Comparison of ENCODE assay signal across 9 mouse cellular contexts in genomic region chr2:104123540-104123939, GRCm38 (mm10). TPM values are rescaled to one million over a fixed set of nuclear protein-coding genes. Genes with fewer than 3 reads are reported as not detected.
DNase-seq lines count a peak whose midpoint lies in the region; ATAC-seq lines count a peak whose summit lies in the region.
"Had no signal": no experiment of that assay in that cellular context is flagged by ENCODE, and none has a peak within 500 bp of the region (broad histone marks: within the 10 kb centered on the region; RNA-seq: fewer than 3 reads in every experiment).

No protein-coding gene starts in this region.

- 52% methylated on average over 3 of the region's 3 CpGs for WGBS in heart, embryonic 16.5 days
- 41% methylated on average over 3 of the region's 3 CpGs for WGBS in embryonic facial prominence, embryonic 11.5 days
- 43% methylated on average over 3 of the region's 3 CpGs for WGBS in intestine, embryonic 15.5 days
- WGBS in midbrain, embryonic 16.5 days, result 53% methylated on average over 3 of the region's 3 CpGs

- peak overlapping the region; percentile 97 for H3K4me2 ChIP-seq in heart, embryonic 16.5 days (ENCODE audit: low read depth, low read length)
- H3K4me2 ChIP-seq in embryonic facial prominence, embryonic 11.5 days (ENCODE audit: low read depth, low read length), result peak overlapping the region; percentile 87; the same call in 1 of the 2 replicates
- peak overlapping the region; percentile 88 for H3K4me2 ChIP-seq in intestine, embryonic 15.5 days (replicated peaks)
- H3K4me2 ChIP-seq in midbrain, embryonic 16.5 days (ENCODE audit: low read length), result peak overlapping the region; percentile 79

- no peaks in the 10 kb centered on the region for H3K9me3 ChIP-seq in heart, embryonic 16.5 days (replicated peaks; ENCODE audit: control insufficient read depth, low read length)
- no peaks in the 10 kb centered on the region for H3K9me3 ChIP-seq in embryonic facial prominence, embryonic 11.5 days (replicated peaks; ENCODE audit: control insufficient read depth, low read length)
- H3K9me3 ChIP-seq in intestine, embryonic 15.5 days, result no peaks in the 10 kb centered on the region
- H3K9me3 ChIP-seq in midbrain, embryonic 16.5 days (replicated peaks; ENCODE audit: control insufficient read depth, low read length, poor library complexity, severe bottlenecking), result no peaks in the 10 kb centered on the region

- H3K27ac ChIP-seq in heart, embryonic 16.5 days (ENCODE audit: low read length), result no peak overlapping the region
- H3K27ac ChIP-seq in embryonic facial prominence, embryonic 11.5 days (replicated peaks; ENCODE audit: low read depth, low read length), result no peak overlapping the region
- no peak overlapping the region for H3K27ac ChIP-seq in intestine, embryonic 15.5 days
- no peak overlapping the region for H3K27ac ChIP-seq in midbrain, embryonic 16.5 days (ENCODE audit: low read length)

- DNase-seq in heart, postnatal 4 days, result no peak
- no peak for DNase-seq in embryonic facial prominence, embryonic 11.5 days (ENCODE audit: low spot score)
- no peak for DNase-seq in right cerebral cortex, postnatal 25 days
- DNase-seq in layer of hippocampus, adult 18-20 months (ENCODE audit: low spot score in 2 of 2), result no peak

- H3K4me1 ChIP-seq in heart, embryonic 16.5 days (ENCODE audit: control insufficient read depth, insufficient read depth, low read length), result peaks cover 35% of the 10 kb centered on the region
- no peaks in the 10 kb centered on the region for H3K4me1 ChIP-seq in embryonic facial prominence, embryonic 11.5 days (ENCODE audit: control insufficient read depth, insufficient read depth, low read length)
- H3K4me1 ChIP-seq in intestine, embryonic 15.5 days (replicated peaks), result peaks cover 12% of the 10 kb centered on the region
- peaks cover 4% of the 10 kb centered on the region; the same call in 1 of the 2 replicates for H3K4me1 ChIP-seq in midbrain, embryonic 16.5 days (ENCODE audit: control insufficient read depth, insufficient read depth, low read length)

- ATAC-seq in heart, embryonic 16.5 days (replicated peaks; ENCODE audit: extremely low read depth, insufficient read depth, low FRiP score), result no peak
- 0 out of 2 replicates have a peak, but pooled peaks have one; percentile 2 for ATAC-seq in embryonic facial prominence, embryonic 11.5 days (replicated peaks; ENCODE audit: insufficient number of reproducible peaks, low FRiP score, low TSS enrichment, low read depth)
- ATAC-seq in intestine, embryonic 15.5 days, result no peak
- ATAC-seq in midbrain, embryonic 16.5 days, result 0 out of 2 replicates have a peak, but pooled peaks have one; percentile 1
- ATAC-seq in cerebellum, adult (ENCODE audit: insufficient number of reproducible peaks, low FRiP score, low TSS enrichment), result no peak

- H3K36me3 ChIP-seq in heart, embryonic 16.5 days (ENCODE audit: control insufficient read depth, insufficient read depth), result no peaks in the 10 kb centered on the region
- no peaks in the 10 kb centered on the region for H3K36me3 ChIP-seq in embryonic facial prominence, embryonic 11.5 days (replicated peaks; ENCODE audit: control insufficient read depth, insufficient read depth, low read depth, low read length)
- H3K36me3 ChIP-seq in intestine, embryonic 15.5 days, result no peaks in the 10 kb centered on the region
- no peaks in the 10 kb centered on the region for H3K36me3 ChIP-seq in midbrain, embryonic 16.5 days (ENCODE audit: control insufficient read depth, insufficient read depth, low read length)

- peaks cover 3% of the 10 kb centered on the region; the same call in 1 of the 2 replicates for H3K27me3 ChIP-seq in heart, embryonic 16.5 days (ENCODE audit: control insufficient read depth, insufficient read depth, low read length)
- H3K27me3 ChIP-seq in embryonic facial prominence, embryonic 11.5 days (ENCODE audit: control insufficient read depth, insufficient read depth, low read length), result no peaks in the 10 kb centered on the region
- H3K27me3 ChIP-seq in intestine, embryonic 15.5 days (replicated peaks), result no peaks in the 10 kb centered on the region
- peaks cover 7% of the 10 kb centered on the region; the same call in 1 of the 2 replicates for H3K27me3 ChIP-seq in midbrain, embryonic 16.5 days (ENCODE audit: control insufficient read depth, insufficient read depth, low read depth, low read length)

- H3K9ac ChIP-seq in heart, embryonic 16.5 days (ENCODE audit: low read length), result peak overlapping the region; percentile 82
- H3K9ac ChIP-seq in embryonic facial prominence, embryonic 11.5 days (replicated peaks; ENCODE audit: low read length), result no peak overlapping the region
- H3K9ac ChIP-seq in intestine, embryonic 15.5 days, result 0 out of 2 replicates have a peak overlapping the region, but pooled peaks have one; percentile 64
- H3K9ac ChIP-seq in midbrain, embryonic 16.5 days (ENCODE audit: low read depth, low read length), result no peak overlapping the region; the same call in 1 of the 2 replicates

- peak overlapping the region; percentile 69 for H3K4me3 ChIP-seq in heart, embryonic 16.5 days (ENCODE audit: low read length)
- H3K4me3 ChIP-seq in embryonic facial prominence, embryonic 11.5 days (ENCODE audit: low read depth, low read length), result peak overlapping the region; percentile 63
- no peak overlapping the region for H3K4me3 ChIP-seq in intestine, embryonic 15.5 days (replicated peaks)
- H3K4me3 ChIP-seq in midbrain, embryonic 16.5 days (ENCODE audit: low read depth, low read length), result peak overlapping the region; percentile 71

RNA-seq across cellular contexts. Expression of gene A930018P22Rik, which starts 1.0 kb away (rescaled TPM):
- 0.19 TPM in 1 of 2 replicates, not detected in the other for polyA plus RNA-seq in heart, embryonic 16.5 days (2015; fragmentation: Nextera tagmentation; extraction: Ambion mirVana)
- total RNA-seq in heart, postnatal 4 days (2021), result under 1 TPM; 0.68 to 0.69 TPM
- polyA plus RNA-seq in embryonic facial prominence, embryonic 11.5 days (2014; fragmentation: Nextera tagmentation; extraction: Ambion mirVana), result not detected in 2 replicates
- 0.24 TPM in 1 of 2 replicates, not detected in the other for polyA plus RNA-seq in intestine, embryonic 15.5 days (2015; fragmentation: Nextera tagmentation; extraction: Ambion mirVana)
- polyA plus RNA-seq in midbrain, embryonic 16.5 days (2015; fragmentation: Nextera tagmentation; extraction: Ambion mirVana), result not detected in 2 replicates
- under 1 TPM in 1 of 2 experiments, not detected in 1; 0.40 TPM for total RNA-seq in layer of hippocampus, adult 18-20 months (2021)
- polyA plus RNA-seq: spleen, adult 2 months had no signal

RNA-seq across cellular contexts. Expression of gene Cd59a, which starts 27.9 kb away (rescaled TPM):
- polyA plus RNA-seq in heart, embryonic 16.5 days (2015; fragmentation: Nextera tagmentation; extraction: Ambion mirVana), result 51.5 and 53.5 TPM in 2 replicates
- total RNA-seq in heart, postnatal 4 days (2021), result 10 to 100 TPM; 28.1 to 31.9 TPM
- 21.3 and 27.3 TPM in 2 replicates for polyA plus RNA-seq in embryonic facial prominence, embryonic 11.5 days (2014; fragmentation: Nextera tagmentation; extraction: Ambion mirVana)
- polyA plus RNA-seq in intestine, embryonic 15.5 days (2015; fragmentation: Nextera tagmentation; extraction: Ambion mirVana), result 30.5 and 30.6 TPM in 2 replicates
- 11.2 and 11.3 TPM in 2 replicates for polyA plus RNA-seq in midbrain, embryonic 16.5 days (2015; fragmentation: Nextera tagmentation; extraction: Ambion mirVana)
- total RNA-seq in layer of hippocampus, adult 18-20 months (2021), result 1 to 10 TPM; 3.7 to 5.3 TPM

RNA-seq across cellular contexts. Expression of gene Cd59b, which starts 53.9 kb away (rescaled TPM):
- polyA plus RNA-seq in heart, embryonic 16.5 days (2015; fragmentation: Nextera tagmentation; extraction: Ambion mirVana), result 4.7 and 5.1 TPM in 2 replicates
- 1 to 10 TPM; 1.2 to 1.8 TPM for total RNA-seq in heart, postnatal 4 days (2021)
- polyA plus RNA-seq in embryonic facial prominence, embryonic 11.5 days (2014; fragmentation: Nextera tagmentation; extraction: Ambion mirVana), result 3.7 and 4.1 TPM in 2 replicates
- polyA plus RNA-seq in intestine, embryonic 15.5 days (2015; fragmentation: Nextera tagmentation; extraction: Ambion mirVana), result 5.9 and 6.7 TPM in 2 replicates
- 1.4 and 2.8 TPM in 2 replicates for polyA plus RNA-seq in midbrain, embryonic 16.5 days (2015; fragmentation: Nextera tagmentation; extraction: Ambion mirVana)
- 1 to 10 TPM in 1 of 2 experiments, under 1 TPM in 1; 0.66 to 1.4 TPM for total RNA-seq in layer of hippocampus, adult 18-20 months (2021)

RNA-seq across cellular contexts. Expression of gene Gm10799, which starts 55.2 kb away (rescaled TPM):
- polyA plus RNA-seq in heart, embryonic 16.5 days (2015; fragmentation: Nextera tagmentation; extraction: Ambion mirVana), result not detected in 2 replicates
- total RNA-seq in heart, postnatal 4 days (2021), result not detected
- polyA plus RNA-seq in embryonic facial prominence, embryonic 11.5 days (2014; fragmentation: Nextera tagmentation; extraction: Ambion mirVana), result not detected in 2 replicates
- polyA plus RNA-seq in intestine, embryonic 15.5 days (2015; fragmentation: Nextera tagmentation; extraction: Ambion mirVana), result not detected in 2 replicates
- not detected in 2 replicates for polyA plus RNA-seq in midbrain, embryonic 16.5 days (2015; fragmentation: Nextera tagmentation; extraction: Ambion mirVana)
- total RNA-seq in layer of hippocampus, adult 18-20 months (2021), result not detected
- polyA plus RNA-seq: spleen, adult 2 months had no signal

RNA-seq across cellular contexts. Expression of gene Gm10912, which starts 57.9 kb away (rescaled TPM):
- not detected in 2 replicates for polyA plus RNA-seq in heart, embryonic 16.5 days (2015; fragmentation: Nextera tagmentation; extraction: Ambion mirVana)
- total RNA-seq in heart, postnatal 4 days (2021), result under 1 TPM; 0.17 to 0.29 TPM
- polyA plus RNA-seq in embryonic facial prominence, embryonic 11.5 days (2014; fragmentation: Nextera tagmentation; extraction: Ambion mirVana), result not detected in 2 replicates
- polyA plus RNA-seq in intestine, embryonic 15.5 days (2015; fragmentation: Nextera tagmentation; extraction: Ambion mirVana), result 0.09 TPM in 1 of 2 replicates, not detected in the other
- polyA plus RNA-seq in midbrain, embryonic 16.5 days (2015; fragmentation: Nextera tagmentation; extraction: Ambion mirVana), result not detected in 2 replicates
- under 1 TPM; 0.25 to 0.71 TPM for total RNA-seq in layer of hippocampus, adult 18-20 months (2021)

Comparison
In these comparisons a context has a peak if more than half of its experiments do, and no peak if none do; other contexts are left out.
1. ATAC-seq: peak in embryonic facial prominence, embryonic 11.5 days (single experiment) and midbrain, embryonic 16.5 days (single experiment); none in heart, embryonic 16.5 days (single experiment), intestine, embryonic 15.5 days (single experiment) and cerebellum, adult (single experiment).
2. H3K9ac ChIP-seq: peak in heart, embryonic 16.5 days (single experiment) and intestine, embryonic 15.5 days (single experiment); none in embryonic facial prominence, embryonic 11.5 days (single experiment) and midbrain, embryonic 16.5 days (single experiment).
3. Peak in every context shown above with its lines, with median percentiles within 50 percentile points of each other: H3K4me2 ChIP-seq.